Mouse (Mus musculus): ENCODE measurements around the gene Stim1.

- TF ChIP-seq CTCF (IDR thresholded peaks at IDR 0.05; ENCODE audit: low read depth), result no peak
- no peak for TF ChIP-seq EP300 (IDR thresholded peaks at IDR 0.05; ENCODE audit: low read depth)
Measured at GRCm38 (mm10) chr7:102383221-102383620, 115.6 kb downstream of the Stim1 start.

Data from liver, postnatal 0 days (tissue).